12 mouse cellular contexts compared by ENCODE assay signal in the genomic region with DNA sequence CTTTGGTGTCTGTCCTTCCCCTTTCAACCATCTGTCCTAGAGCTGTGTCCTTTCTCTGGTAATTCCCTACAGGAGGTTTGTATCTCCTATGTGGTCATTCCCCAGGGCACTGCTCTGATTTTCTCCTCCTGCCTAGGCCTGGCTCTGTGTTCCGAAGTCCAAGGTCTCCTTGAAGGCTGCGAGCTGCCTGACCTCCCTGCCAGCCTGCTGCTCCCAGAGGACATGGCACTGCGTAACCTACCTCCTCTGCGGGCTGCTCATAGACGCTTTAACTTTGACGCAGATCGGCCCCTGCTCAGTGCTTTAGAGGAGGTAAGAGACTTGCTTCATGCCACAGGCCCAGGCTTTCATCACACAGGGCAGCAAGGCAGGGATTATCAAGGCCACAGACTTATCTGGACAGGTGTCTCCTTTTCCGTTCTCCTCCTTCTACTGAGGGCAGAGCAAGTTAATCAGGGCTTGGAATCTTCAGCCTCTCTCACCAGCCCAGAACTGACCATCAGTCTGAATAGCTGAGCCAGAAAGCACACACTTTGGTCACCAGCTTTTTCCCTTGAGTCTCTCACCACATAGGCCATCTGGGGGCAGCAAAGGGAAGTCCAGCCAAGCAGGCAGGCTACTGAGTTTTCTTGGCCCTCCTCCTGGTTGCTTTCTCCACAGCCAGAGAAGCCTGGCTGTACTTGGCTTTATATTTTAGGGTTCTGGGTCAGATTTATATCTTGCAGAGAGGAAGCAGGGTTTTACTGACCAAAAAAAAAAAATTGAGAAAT. TPM values are rescaled to one million over a fixed set of nuclear protein-coding genes. Genes with fewer than 3 reads are reported as not detected.
DNase-seq lines count a peak whose midpoint lies in the region; ATAC-seq and TF ChIP-seq lines count a peak whose summit lies in the region.
"Had no signal": no experiment of that assay in that cellular context is flagged by ENCODE, and none has a peak within 500 bp of the region (broad histone marks: within the 10 kb centered on the region; RNA-seq: fewer than 3 reads in every experiment).

No protein-coding gene starts in this region.

- no peaks in the 10 kb centered on the region for H3K9me3 ChIP-seq in kidney, embryonic 16.5 days (ENCODE audit: low read length)
- no peaks in the 10 kb centered on the region for H3K9me3 ChIP-seq in stomach, postnatal 0 days (ENCODE audit: control insufficient read depth, low read length)
- H3K9me3 ChIP-seq: megakaryocyte, embryonic 14.5 days had no signal

- no peak overlapping the region for H3K4me2 ChIP-seq in kidney, embryonic 16.5 days (replicated peaks; ENCODE audit: low read depth, low read length)
- H3K4me2 ChIP-seq in stomach, postnatal 0 days (replicated peaks; ENCODE audit: low read depth): no peak overlapping the region

- 0 out of 2 replicates have a peak overlapping the region, but pooled peaks have one; percentile 32 for H3K27ac ChIP-seq in kidney, adult 2 months (ENCODE audit: insufficient read depth, low read depth, low read length)
- H3K27ac ChIP-seq in kidney, embryonic 16.5 days (ENCODE audit: low read length): no peak overlapping the region
- H3K27ac ChIP-seq in testis, adult 2 months (ENCODE audit: control insufficient read depth, insufficient read depth, low read depth, low read length): peak overlapping the region; percentile 55
- no peak overlapping the region for H3K27ac ChIP-seq in stomach, postnatal 0 days (replicated peaks)

- no peak; the same call in 1 of the 2 replicates for TF ChIP-seq CTCF in kidney, adult 2 months (conservative IDR thresholded peaks at IDR 0.05; ENCODE audit: insufficient read depth, insufficient read length, low read depth, low read length)
- TF ChIP-seq CTCF in testis, adult 2 months (IDR thresholded peaks at IDR 0.05; ENCODE audit: control insufficient read depth, insufficient read depth, insufficient replicate concordance, low read depth, low read length): no peak
- peak; percentile 49 for TF ChIP-seq CTCF in stomach, postnatal 0 days (IDR thresholded peaks at IDR 0.05; ENCODE audit: low read depth)

- peaks cover 4% of the 10 kb centered on the region; the same call in 1 of the 2 replicates for H3K4me1 ChIP-seq in kidney, adult 2 months (ENCODE audit: control insufficient read depth, insufficient read depth, low read length)
- H3K4me1 ChIP-seq in kidney, embryonic 16.5 days (ENCODE audit: insufficient read depth, low read length): no peaks in the 10 kb centered on the region
- H3K4me1 ChIP-seq in testis, adult 2 months (ENCODE audit: control insufficient read depth, insufficient read depth, low read length): no peaks in the 10 kb centered on the region
- H3K4me1 ChIP-seq in stomach, postnatal 0 days (replicated peaks; ENCODE audit: control insufficient read depth, insufficient read depth): no peaks in the 10 kb centered on the region

- H3K36me3 ChIP-seq in kidney, adult 2 months (ENCODE audit: control insufficient read depth, insufficient read depth, low read length): peaks cover 7% of the 10 kb centered on the region; the same call in 1 of the 2 replicates
- peaks cover 97% of the 10 kb centered on the region for H3K36me3 ChIP-seq in kidney, embryonic 16.5 days (ENCODE audit: insufficient read depth, low read length)
- H3K36me3 ChIP-seq in testis, adult 2 months (ENCODE audit: control insufficient read depth, insufficient read depth, low read length): peaks cover 10% of the 10 kb centered on the region
- peaks cover 82% of the 10 kb centered on the region for H3K36me3 ChIP-seq in stomach, postnatal 0 days (ENCODE audit: control insufficient read depth, insufficient read depth, low read length)

- no peak for TF ChIP-seq EP300 in stomach, postnatal 0 days (optimal IDR thresholded peaks at IDR 0.05)

- no peaks in the 10 kb centered on the region for H3K27me3 ChIP-seq in kidney, adult 2 months (replicated peaks; ENCODE audit: control insufficient read depth, insufficient read depth, low read length)
- no peaks in the 10 kb centered on the region for H3K27me3 ChIP-seq in kidney, embryonic 16.5 days (ENCODE audit: insufficient read depth, low read length)
- no peaks in the 10 kb centered on the region for H3K27me3 ChIP-seq in testis, adult 2 months (ENCODE audit: control insufficient read depth, insufficient read depth, low read length)
- H3K27me3 ChIP-seq in stomach, postnatal 0 days (ENCODE audit: control insufficient read depth, insufficient read depth, low read length): no peaks in the 10 kb centered on the region
- H3K27me3 ChIP-seq: megakaryocyte, embryonic 14.5 days had no signal

- DNase-seq in cerebellum, postnatal 10 days: peak; percentile 38 to 52
- DNase-seq in cerebellum, adult 11-12 months: no peak
- DNase-seq in kidney, adult 2 months: peak; percentile 67
- DNase-seq in testis, postnatal 10 days (ENCODE audit: low spot score): no peak
- DNase-seq in stomach, postnatal 0 days (ENCODE audit: low spot score): no peak
- DNase-seq: heart, adult 11 months had no signal

- H3K9ac ChIP-seq in kidney, embryonic 16.5 days (replicated peaks; ENCODE audit: low read length): no peak overlapping the region
- H3K9ac ChIP-seq in stomach, postnatal 0 days (ENCODE audit: low read length): no peak overlapping the region

- ATAC-seq in kidney, embryonic 16.5 days (ENCODE audit: low FRiP score, low TSS enrichment): no peak
- ATAC-seq in stomach, postnatal 0 days (ENCODE audit: low FRiP score, low TSS enrichment): no peak
- no peak for ATAC-seq in frontal cortex, adult (ENCODE audit: low TSS enrichment)

- TF ChIP-seq POLR2A in kidney, adult 2 months (IDR thresholded peaks at IDR 0.05; ENCODE audit: low read depth, low read length): no peak
- TF ChIP-seq POLR2A in testis, adult 2 months (IDR thresholded peaks at IDR 0.05; ENCODE audit: control insufficient read depth, low read depth, low read length): no peak

- no peak overlapping the region for H3K4me3 ChIP-seq in kidney, adult 2 months (ENCODE audit: insufficient read depth, low read depth, low read length)
- no peak overlapping the region for H3K4me3 ChIP-seq in kidney, embryonic 16.5 days (ENCODE audit: low read length)
- no peak overlapping the region for H3K4me3 ChIP-seq in testis, adult 2 months (ENCODE audit: control insufficient read depth, low read depth, low read length)
- no peak overlapping the region for H3K4me3 ChIP-seq in stomach, postnatal 0 days (ENCODE audit: low read depth, low read length)
- H3K4me3 ChIP-seq: megakaryocyte, embryonic 14.5 days had no signal

- WGBS in kidney, adult 2 months: 64% methylated on average over 8 of the region's 8 CpGs
- 89% methylated on average over 8 of the region's 8 CpGs for WGBS in kidney, embryonic 16.5 days
- WGBS in stomach, postnatal 0 days: 94% methylated on average over 8 of the region's 8 CpGs

RNA-seq across cellular contexts. Expression of a gene that starts 9.8 kb away (rescaled TPM):
- polyA plus RNA-seq in kidney, adult 2 months (2012; rRNA removed): 3.6 and 5.9 TPM in 2 replicates
- polyA plus RNA-seq in kidney, embryonic 16.5 days (2015; fragmentation: Nextera tagmentation; extraction: Ambion mirVana): 19.1 and 22.1 TPM in 2 replicates
- 6.2 and 6.4 TPM in 2 replicates for polyA plus RNA-seq in testis, adult 2 months (2012; rRNA removed)
- 12.3 and 16.2 TPM in 2 replicates for polyA plus RNA-seq in stomach, postnatal 0 days (2015; fragmentation: Nextera tagmentation; extraction: Ambion mirVana)

RNA-seq across cellular contexts. Expression of a gene that starts 18.0 kb away (rescaled TPM):
- 3.2 and 3.5 TPM in 2 replicates for polyA plus RNA-seq in kidney, adult 2 months (2012; rRNA removed)
- polyA plus RNA-seq in kidney, embryonic 16.5 days (2015; fragmentation: Nextera tagmentation; extraction: Ambion mirVana): 0.22 and 0.71 TPM in 2 replicates
- 1.7 TPM in 1 of 2 replicates, not detected in the other for polyA plus RNA-seq in testis, adult 2 months (2012; rRNA removed)
- polyA plus RNA-seq in stomach, postnatal 0 days (2015; fragmentation: Nextera tagmentation; extraction: Ambion mirVana): 199 and 225 TPM in 2 replicates

RNA-seq across cellular contexts. Expression of a gene that starts 18.5 kb away (rescaled TPM):
- polyA plus RNA-seq in kidney, adult 2 months (2012; rRNA removed): 47.8 and 54.6 TPM in 2 replicates
- polyA plus RNA-seq in kidney, embryonic 16.5 days (2015; fragmentation: Nextera tagmentation; extraction: Ambion mirVana): 54.7 and 61.8 TPM in 2 replicates
- polyA plus RNA-seq in testis, adult 2 months (2012; rRNA removed): 105 and 112 TPM in 2 replicates
- polyA plus RNA-seq in stomach, postnatal 0 days (2015; fragmentation: Nextera tagmentation; extraction: Ambion mirVana): 15.9 and 19.0 TPM in 2 replicates

RNA-seq across cellular contexts. Expression of a gene that starts 18.6 kb away (rescaled TPM):
- polyA plus RNA-seq in kidney, adult 2 months (2012; rRNA removed): 14.1 and 15.2 TPM in 2 replicates
- 7.8 and 7.9 TPM in 2 replicates for polyA plus RNA-seq in kidney, embryonic 16.5 days (2015; fragmentation: Nextera tagmentation; extraction: Ambion mirVana)
- polyA plus RNA-seq in testis, adult 2 months (2012; rRNA removed): 9.5 TPM in 2 replicates
- polyA plus RNA-seq in stomach, postnatal 0 days (2015; fragmentation: Nextera tagmentation; extraction: Ambion mirVana): 51.9 and 54.1 TPM in 2 replicates

RNA-seq across cellular contexts. Expression of a gene that starts 23.9 kb away (rescaled TPM):
- not detected in 2 replicates for polyA plus RNA-seq in kidney, adult 2 months (2012; rRNA removed)
- polyA plus RNA-seq in kidney, embryonic 16.5 days (2015; fragmentation: Nextera tagmentation; extraction: Ambion mirVana): not detected in 2 replicates
- polyA plus RNA-seq in testis, adult 2 months (2012; rRNA removed): 0.31 and 0.42 TPM in 2 replicates
- polyA plus RNA-seq in stomach, postnatal 0 days (2015; fragmentation: Nextera tagmentation; extraction: Ambion mirVana): 20.1 and 24.9 TPM in 2 replicates
- polyA plus RNA-seq: hindbrain, embryonic 11.5 days; liver, adult 2 months had no signal

Comparison
In these comparisons a context has a peak if more than half of its experiments do, and no peak if none do; other contexts are left out.
1. DNase-seq: peak in cerebellum, postnatal 10 days (2 of 2) and kidney, adult 2 months (single experiment); none in cerebellum, adult 11-12 months (single experiment), testis, postnatal 10 days (single experiment) and stomach, postnatal 0 days (single experiment).
2. H3K27ac ChIP-seq: peak in kidney, adult 2 months (single experiment) and testis, adult 2 months (single experiment); none in kidney, embryonic 16.5 days (single experiment) and stomach, postnatal 0 days (single experiment).
3. RNA of a gene that starts 18.0 kb away (polyA plus RNA-seq): 199 to 225 TPM in stomach, postnatal 0 days; 3.2 to 3.5 TPM in kidney, adult 2 months, 0.22 to 0.71 TPM in kidney, embryonic 16.5 days and 1.7 TPM in testis, adult 2 months; every median in the first group is over 10 times any median in the second.